Mouse (Mus musculus): ENCODE data around the gene Cdkn2d. TPM values are rescaled to one million over a fixed set of nuclear protein-coding genes. Genes with fewer than 3 reads are reported as not detected.

The Cdkn2d gene
- polyA plus RNA-seq, 1 experiment from 2014 or later: 91.3 TPM

Other genes with a start within 250 kb of the Cdkn2d start
- gene Zglp1, start 224.3 kb downstream of the Cdkn2d start, polyA plus RNA-seq (2015; fragmentation: Nextera tagmentation; extraction: Ambion mirVana): 0.37 and 2.2 TPM in 2 replicates
- 1.3 TPM in 2 replicates for gene Gm49373, start 218.3 kb downstream of the Cdkn2d start, polyA plus RNA-seq (2015; fragmentation: Nextera tagmentation; extraction: Ambion mirVana)
- 52.2 and 58.9 TPM in 2 replicates for gene Fdx1l, start 217.8 kb downstream of the Cdkn2d start, polyA plus RNA-seq (2015; fragmentation: Nextera tagmentation; extraction: Ambion mirVana)
- 1.0 and 1.3 TPM in 2 replicates for gene Gm38431, start 199.4 kb downstream of the Cdkn2d start, polyA plus RNA-seq (2015; fragmentation: Nextera tagmentation; extraction: Ambion mirVana)
- gene Raver1, start 199.4 kb downstream of the Cdkn2d start, polyA plus RNA-seq (2015; fragmentation: Nextera tagmentation; extraction: Ambion mirVana): 36.8 and 42.0 TPM in 2 replicates
- 10.3 and 11.1 TPM in 2 replicates for gene Tyk2, start 160.2 kb downstream of the Cdkn2d start, polyA plus RNA-seq (2015; fragmentation: Nextera tagmentation; extraction: Ambion mirVana)
- gene Cdc37, start 141.4 kb downstream of the Cdkn2d start, polyA plus RNA-seq (2015; fragmentation: Nextera tagmentation; extraction: Ambion mirVana): 217 and 221 TPM in 2 replicates
- 23.7 and 25.9 TPM in 2 replicates for gene Pde4a, start 125.7 kb downstream of the Cdkn2d start, polyA plus RNA-seq (2015; fragmentation: Nextera tagmentation; extraction: Ambion mirVana)
- gene Keap1, start 52.0 kb downstream of the Cdkn2d start, polyA plus RNA-seq (2015; fragmentation: Nextera tagmentation; extraction: Ambion mirVana): 71.6 and 72.5 TPM in 2 replicates
- gene S1pr5, start 43.0 kb downstream of the Cdkn2d start, polyA plus RNA-seq (2015; fragmentation: Nextera tagmentation; extraction: Ambion mirVana): 1.6 TPM in 2 replicates
- 53.1 and 55.0 TPM in 2 replicates for gene Atg4d, start 26.1 kb downstream of the Cdkn2d start, polyA plus RNA-seq (2015; fragmentation: Nextera tagmentation; extraction: Ambion mirVana)
- 18.0 and 18.1 TPM in 2 replicates for gene Kri1, start 3.4 kb downstream of the Cdkn2d start, polyA plus RNA-seq (2015; fragmentation: Nextera tagmentation; extraction: Ambion mirVana)
- gene Ap1m2, start 20.9 kb upstream of the Cdkn2d start, polyA plus RNA-seq (2015; fragmentation: Nextera tagmentation; extraction: Ambion mirVana): 1.1 and 1.4 TPM in 2 replicates
- 77.4 and 77.8 TPM in 2 replicates for gene Slc44a2, start 29.3 kb upstream of the Cdkn2d start, polyA plus RNA-seq (2015; fragmentation: Nextera tagmentation; extraction: Ambion mirVana)
- gene Ilf3, start 76.5 kb upstream of the Cdkn2d start, polyA plus RNA-seq (2015; fragmentation: Nextera tagmentation; extraction: Ambion mirVana): 306 and 307 TPM in 2 replicates
- gene Qtrt1, start 120.4 kb upstream of the Cdkn2d start, polyA plus RNA-seq (2015; fragmentation: Nextera tagmentation; extraction: Ambion mirVana): 45.7 and 49.1 TPM in 2 replicates
- gene Dnm2, start 133.5 kb upstream of the Cdkn2d start, polyA plus RNA-seq (2015; fragmentation: Nextera tagmentation; extraction: Ambion mirVana): 74.7 and 77.1 TPM in 2 replicates
- gene Tmed1, start 218.8 kb upstream of the Cdkn2d start, polyA plus RNA-seq (2015; fragmentation: Nextera tagmentation; extraction: Ambion mirVana): 56.4 and 57.7 TPM in 2 replicates
- 3.0 and 3.8 TPM in 2 replicates for gene AB124611, start 234.8 kb upstream of the Cdkn2d start, polyA plus RNA-seq (2015; fragmentation: Nextera tagmentation; extraction: Ambion mirVana)